Mouse (Mus musculus) ES-Bruce4 (cell line): ENCODE results near the gene Pax7.

Experiments used
- CTCF ChIP-seq: IDR thresholded peaks from one replicate; pipeline ENCODE4 v1.8.1; 2011; ENCODE audit warnings: low read depth, low read length
- EP300 ChIP-seq: IDR thresholded peaks from 2 replicates; pipeline ENCODE4 v1.6.1; 2011; ENCODE audit warnings: low read depth, low read length; ENCODE audit not compliant: insufficient read depth
- POLR2A ChIP-seq: IDR thresholded peaks from one replicate; pipeline ENCODE4 v1.8.1; 2011; ENCODE audit warnings: low read length; ENCODE audit not compliant: insufficient read depth

- TF ChIP-seq EP300, result no peak
- no peak for TF ChIP-seq POLR2A
- TF ChIP-seq CTCF, result no peak
These were observed 21.4 kb downstream of the Pax7 start for GRCm38 (mm10) chr4:139811901-139812300.
